Mouse (Mus musculus): ENCODE data around the gene Mettl7a2.
"Not testable (repeated sequence)": the region's sequence is repeated elsewhere in the genome, so short reads cannot be mapped to it uniquely, and the experiment has no call there.

The Mettl7a2 gene

GRCm38 (mm10) chr15:100341314-100341980, 11.6 kb upstream of the Mettl7a2 start:
- DNase-seq = not testable (repeated sequence)

GRCm38 (mm10) chr15:100345484-100345883, 7.5 kb upstream of the Mettl7a2 start:
- no peak for DNase-seq

GRCm38 (mm10) chr15:100346761-100347160, 6.2 kb upstream of the Mettl7a2 start:
- DNase-seq = peak; percentile 73

DNA sequence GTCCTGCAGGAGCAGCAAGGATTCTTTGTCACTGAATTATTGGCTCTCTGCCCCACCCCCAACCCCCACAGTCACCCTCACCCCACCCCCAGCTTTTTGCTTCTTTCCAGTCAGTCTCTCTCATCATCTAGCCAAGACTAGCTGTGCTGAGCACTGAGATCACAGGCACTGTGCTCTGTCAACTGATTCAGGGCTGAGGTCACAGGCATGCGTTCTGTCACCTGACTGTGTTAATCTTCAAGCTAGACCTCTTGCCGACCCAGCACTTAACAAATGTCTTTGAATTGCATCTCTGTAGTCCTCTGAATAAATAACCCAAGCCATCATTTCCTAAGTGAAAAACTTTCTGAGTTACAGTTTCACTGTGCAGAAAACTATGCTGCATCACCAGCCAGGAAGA, 3.5 kb upstream of the Mettl7a2 start:
- DNase-seq = peak; percentile 73

DNA sequence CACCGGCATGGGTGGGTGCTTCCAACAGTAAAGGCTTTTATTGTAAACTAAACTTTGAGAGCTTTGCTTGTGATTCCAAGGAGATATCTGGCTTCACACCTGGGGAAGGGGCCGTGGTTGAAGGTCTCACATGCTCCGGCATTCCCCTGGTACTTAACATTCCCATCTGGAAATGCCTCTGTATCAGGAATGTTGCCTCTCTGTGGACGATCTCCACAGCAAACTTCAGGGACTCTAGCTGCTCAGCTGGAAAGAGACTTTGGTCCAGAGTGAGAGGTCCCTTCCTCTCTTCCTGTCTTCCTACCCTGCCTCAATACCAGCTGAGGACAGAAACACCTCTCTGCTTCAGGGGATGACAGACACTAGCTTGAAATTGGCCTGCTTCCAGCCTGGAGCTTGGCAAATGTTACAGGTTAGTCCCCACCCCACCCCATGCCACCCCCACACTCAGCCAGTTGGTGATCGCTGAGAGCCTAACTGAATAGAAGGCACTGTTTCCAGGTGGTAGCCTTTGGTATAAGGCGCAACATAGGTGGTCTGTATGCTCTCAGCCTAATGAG, 1.4 kb upstream of the Mettl7a2 start:
- no peak for DNase-seq

GRCm38 (mm10) chr15:100353399-100353798, 399 bp downstream of the Mettl7a2 start:
- not testable (repeated sequence) for DNase-seq

DNA sequence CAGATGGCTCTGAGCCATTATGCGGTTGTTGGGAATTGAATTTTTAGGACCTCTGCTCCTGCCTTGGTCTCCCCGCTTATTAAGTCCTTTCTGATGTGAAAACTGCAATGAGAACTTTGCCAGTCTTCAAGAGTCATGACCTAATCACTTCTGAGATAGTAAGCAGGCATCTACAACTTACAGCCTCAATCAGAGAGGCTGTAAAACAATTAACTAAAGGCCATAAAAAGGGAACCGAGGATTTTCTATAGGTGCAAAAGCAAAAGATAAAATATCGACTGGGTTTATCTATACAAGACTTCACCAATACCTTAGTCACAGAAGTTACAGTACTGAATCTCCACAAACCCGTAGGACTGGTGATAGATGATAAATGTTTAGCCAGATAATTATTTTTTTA, 2.9 kb downstream of the Mettl7a2 start:
- no peak for DNase-seq

DNA sequence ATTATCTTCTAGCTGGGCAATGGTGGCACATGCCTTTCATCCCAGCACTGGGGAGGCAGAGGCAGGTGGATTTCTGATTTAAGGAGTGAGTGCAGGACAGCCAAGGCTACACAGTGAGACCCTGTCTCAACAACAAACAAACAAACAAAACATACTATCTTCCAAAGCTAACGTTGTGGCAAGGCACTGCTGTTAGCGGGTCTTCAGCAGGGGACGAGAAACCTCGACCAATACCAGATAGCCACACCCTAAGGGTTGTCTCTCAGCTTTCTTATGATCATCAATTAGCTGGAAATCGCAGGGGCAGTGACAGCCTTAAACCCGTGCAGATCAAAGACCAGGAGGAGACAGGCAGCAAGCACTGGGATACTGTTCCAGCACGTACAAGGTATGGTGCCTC, 11.2 kb downstream of the Mettl7a2 start, which contains the start of gene Higd1c:
Gene Higd1c (plus strand): TSS at position 301 of the 400 bp plus-strand sequence.
- no peak for DNase-seq

DNA sequence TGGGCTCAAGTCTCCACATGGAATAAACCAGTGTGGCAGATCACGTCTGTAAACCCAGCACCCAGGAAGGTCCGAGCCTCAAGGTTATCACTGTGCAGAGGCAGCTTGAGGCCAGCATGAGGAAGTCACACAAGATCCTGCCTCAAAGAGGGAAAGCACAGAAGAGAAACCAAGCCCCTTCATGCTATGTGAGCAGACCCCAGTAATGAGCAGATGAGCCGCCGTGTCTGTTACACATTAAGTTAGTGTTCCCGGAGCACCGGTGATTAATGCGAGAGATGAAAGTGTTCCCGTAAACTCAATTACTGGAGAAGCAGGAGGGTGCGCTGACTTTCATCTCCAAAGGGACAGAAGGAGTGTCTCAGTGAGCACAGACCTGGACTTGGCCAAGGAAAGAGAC, 13.0 kb downstream of the Mettl7a2 start:
- DNase-seq = not testable (repeated sequence)

GRCm38 (mm10) chr15:100367119-100367518, 14.1 kb downstream of the Mettl7a2 start:
- no peak for DNase-seq

- DNase-seq = peak; percentile 71
Observed at GRCm38 (mm10) chr15:100375066-100375465, 22.1 kb downstream of the Mettl7a2 start.

GRCm38 (mm10) chr15:100377847-100378505, 25.0 kb downstream of the Mettl7a2 start:
- not testable (repeated sequence) for DNase-seq

GRCm38 (mm10) chr15:100379658-100380057, 26.7 kb downstream of the Mettl7a2 start:
- no peak for DNase-seq

- DNase-seq = no peak
Observed at GRCm38 (mm10) chr15:100380104-100380503, 27.1 kb downstream of the Mettl7a2 start.

- no peak for DNase-seq
Observed at GRCm38 (mm10) chr15:100385705-100386104, 32.7 kb downstream of the Mettl7a2 start.

- DNase-seq = no peak
Observed at GRCm38 (mm10) chr15:100387544-100388223, 34.7 kb downstream of the Mettl7a2 start.

DNA sequence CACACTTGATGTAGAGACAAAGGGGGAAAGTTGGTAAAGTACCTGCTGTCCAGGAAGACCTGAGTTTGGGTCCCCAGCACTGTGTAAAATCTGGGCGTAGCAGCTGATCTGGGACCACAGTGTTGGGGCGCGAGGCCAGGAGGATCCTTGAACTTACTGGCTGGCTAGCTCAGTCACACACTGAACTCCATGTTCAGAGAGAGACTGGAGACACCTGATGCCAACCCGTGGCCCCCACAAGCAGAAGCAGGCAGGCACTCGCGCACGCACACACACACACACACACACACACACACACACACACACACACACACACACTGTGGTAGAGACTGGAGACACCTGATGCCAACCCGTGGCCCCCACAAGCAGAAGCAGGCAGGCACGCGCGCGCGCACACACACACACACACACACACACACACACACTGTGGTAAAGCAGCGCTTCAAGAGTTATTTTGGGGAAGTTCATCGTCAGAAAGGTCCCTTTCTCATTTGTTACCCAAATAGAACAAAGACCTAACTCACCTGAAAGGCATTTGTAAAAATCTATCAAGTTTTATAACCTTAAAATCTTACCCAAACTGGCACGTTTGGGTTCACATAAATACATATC, 35.3 kb downstream of the Mettl7a2 start:
- DNase-seq = no peak

DNA sequence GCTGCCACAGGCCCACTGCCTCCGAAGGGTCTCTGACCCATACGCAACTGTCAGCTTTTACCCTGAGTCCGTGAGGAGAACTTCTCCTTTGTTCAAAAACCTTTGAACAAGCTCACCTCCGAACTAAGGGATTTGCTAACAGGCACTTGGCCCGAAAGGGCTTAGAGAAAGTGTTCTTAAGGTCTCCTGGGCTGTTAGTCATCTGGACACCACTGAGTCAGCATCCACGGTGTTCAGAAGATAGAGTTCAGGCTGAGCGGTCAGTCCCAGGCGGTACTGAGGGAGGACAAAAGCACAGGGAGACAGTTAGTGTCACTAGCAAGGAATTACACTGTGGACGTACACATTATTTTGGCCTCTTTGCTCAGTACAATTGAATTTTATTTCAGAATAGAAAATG, 35.9 kb downstream of the Mettl7a2 start:
- DNase-seq = no peak

- no peak for DNase-seq
Observed at GRCm38 (mm10) chr15:100391066-100391465, 38.1 kb downstream of the Mettl7a2 start.

DNA sequence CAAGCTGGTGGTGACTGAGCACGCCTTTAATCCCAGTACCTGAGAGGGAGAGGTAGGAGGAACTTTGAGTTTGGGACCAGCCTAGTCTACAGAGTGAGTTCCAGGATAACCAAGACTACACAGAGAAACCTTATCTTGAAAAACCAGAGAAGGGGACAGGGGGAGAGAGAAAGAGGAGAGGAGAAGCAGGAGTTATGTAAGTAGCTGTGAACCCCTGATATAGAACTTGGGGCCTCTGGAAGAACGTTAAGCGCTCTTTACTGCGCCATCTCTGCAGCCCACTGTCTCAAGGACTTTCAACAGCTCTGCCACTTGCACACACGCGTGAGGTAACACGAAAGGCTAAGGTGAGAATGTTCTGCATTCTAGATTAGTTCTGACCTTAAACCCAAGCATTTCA, 38.6 kb downstream of the Mettl7a2 start:
- no peak for DNase-seq

DNA sequence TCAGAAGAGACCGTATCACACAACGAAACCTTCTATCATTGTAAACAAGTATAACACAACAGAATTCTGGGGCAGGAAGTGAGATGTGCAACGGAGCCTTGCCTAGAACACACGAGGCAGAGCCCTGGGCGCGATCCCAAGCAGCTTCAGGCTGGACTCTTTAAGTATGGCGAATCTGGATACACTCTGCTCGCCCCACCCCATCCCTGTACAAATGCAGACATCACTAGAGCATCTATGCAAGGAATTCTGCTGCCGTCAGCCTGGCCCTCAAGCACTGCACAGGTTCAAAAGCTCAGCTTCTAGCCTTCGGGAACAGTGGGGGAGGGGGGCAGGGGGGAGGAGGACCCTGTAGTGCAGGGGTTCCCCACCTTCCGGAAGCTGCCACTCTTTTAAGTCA, 40.0 kb downstream of the Mettl7a2 start:
- no peak for DNase-seq

- DNase-seq = no peak
Observed at GRCm38 (mm10) chr15:100395561-100395960, 42.6 kb downstream of the Mettl7a2 start.

DNA sequence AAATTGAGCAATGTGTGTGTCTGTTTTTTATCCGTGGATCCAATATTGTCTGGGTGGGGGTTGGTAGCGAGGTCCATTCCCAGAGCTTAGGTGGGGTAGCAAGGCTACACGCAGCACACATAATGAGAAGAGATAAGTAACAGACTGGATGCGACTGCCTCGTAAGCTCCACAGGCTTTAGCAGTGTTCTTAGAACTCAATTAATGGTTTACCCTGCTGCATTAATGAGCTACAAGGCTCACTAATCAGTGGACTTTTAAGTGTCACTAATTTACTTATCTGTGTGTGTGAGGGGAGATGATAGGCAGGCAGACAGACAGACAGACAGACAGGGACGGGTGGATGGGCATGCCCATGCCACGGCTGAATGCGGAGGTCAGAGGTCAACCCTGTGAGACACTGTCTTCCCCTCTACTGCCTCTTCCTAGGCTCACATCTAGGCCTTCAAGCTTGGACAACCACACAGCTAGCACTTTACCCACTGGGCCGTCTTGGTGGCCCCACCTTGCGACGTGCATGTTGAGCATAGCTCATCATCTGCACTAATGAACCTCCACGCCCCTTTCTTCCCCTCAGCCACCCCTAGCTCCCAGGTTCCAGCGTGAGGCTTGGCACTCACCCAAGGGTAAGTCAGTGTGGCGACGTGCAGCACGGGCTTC, 47.7 kb downstream of the Mettl7a2 start:
- DNase-seq = peak; percentile 73

Data from kidney, adult 18-20 months (tissue).